Mouse (Mus musculus): ENCODE measurements at regions not wholly inside any gene's neighbourhood (a gene's known extent, or its start where the extent isn't known, plus 50 kb on each side); places are given as distances from the start of the nearest gene placed in this dataset.
A peak's percentile ranks its signal among the peaks of the same experiment; 100 is the strongest.

GRCm38 (mm10) chr6:96053476-96053875 is 59.5 kb upstream of the Fam19a1 start:
- DNase-seq: no peak

GRCm38 (mm10) chr6:96057011-96057410 is 55.9 kb upstream of the Fam19a1 start:
- no peak for DNase-seq

GRCm38 (mm10) chr6:96057575-96058159 is 55.3 kb upstream of the Fam19a1 start:
- no peak for DNase-seq

- DNase-seq: peak; percentile 13
Observed at GRCm38 (mm10) chr6:96061979-96062378, 51.0 kb upstream of the Fam19a1 start.

Data from adrenal gland, adult 2 months (tissue).